Mouse (Mus musculus) frontal cortex, postnatal 36 days (tissue): ENCODE results near the gene Lce1c.

Experiments used
- DNase-seq, 2 experiments: peaks; one replicate each; pipeline ENCODE4 v3.0.0; 2022; ENCODE audit warnings: low spot score in 2 of 2

Gene Lce1c

DNA sequence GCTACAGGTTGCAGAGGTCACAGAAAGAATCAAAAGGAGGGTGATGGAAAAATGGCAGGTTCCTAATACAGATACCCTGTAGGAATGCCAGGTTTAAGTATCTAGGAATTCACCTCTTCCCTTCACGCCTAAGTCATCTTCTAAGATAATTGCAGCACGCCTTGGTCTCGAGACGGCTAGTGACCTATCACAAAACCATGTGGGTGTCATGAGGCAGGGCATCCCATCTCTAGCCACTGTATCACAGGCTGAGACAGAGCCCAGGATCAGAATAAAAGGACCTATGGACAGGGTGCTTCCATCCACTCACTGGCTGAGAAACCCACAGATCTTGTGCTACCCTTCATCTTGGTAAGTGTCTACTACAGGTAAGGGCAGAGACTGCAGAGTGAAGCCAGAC lies at the start of gene Lce1c:
TSS of gene Lce1c (plus strand) at position 301 of the 400 bp plus-strand sequence.
- DNase-seq = no peak

- no peak for DNase-seq
These were observed 41.0 kb upstream of the Lce1c start for GRCm38 (mm10) chr3:92637745-92638652.

- DNase-seq = no peak
These were observed 40.4 kb upstream of the Lce1c start for GRCm38 (mm10) chr3:92638653-92638991.

GRCm38 (mm10) chr3:92639854-92640253 lies 39.2 kb upstream of the Lce1c start:
- no peak for DNase-seq

DNA sequence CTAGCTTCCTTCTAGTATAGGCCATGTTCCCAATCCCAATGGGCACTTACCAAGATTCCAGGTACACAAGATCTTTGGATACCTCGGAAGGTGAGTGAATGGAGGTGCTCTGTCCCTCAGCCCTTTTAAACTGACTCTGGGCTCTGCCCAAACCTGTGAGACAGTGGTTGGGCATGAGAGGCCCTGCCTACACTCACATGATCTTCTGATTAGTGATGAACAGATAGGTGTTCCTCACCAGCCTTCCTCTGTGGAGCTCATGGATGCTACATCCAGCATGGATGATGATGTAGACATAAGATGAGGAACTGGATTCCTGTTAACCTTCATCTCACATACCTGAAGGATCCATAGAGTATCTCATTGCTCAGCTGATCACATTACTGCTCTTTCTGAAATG lies 30.8 kb upstream of the Lce1c start, which contains the start of gene Lce1a1:
TSS of gene Lce1a1 (minus strand) at position 101 of the 400 bp plus-strand sequence.
- DNase-seq = no peak

- no peak for DNase-seq
These were observed 22.2 kb upstream of the Lce1c start, which contains the start of gene Lce1b for GRCm38 (mm10) chr3:92656826-92657225. TSS of gene Lce1b (minus strand) at chr3:92656926.

DNA sequence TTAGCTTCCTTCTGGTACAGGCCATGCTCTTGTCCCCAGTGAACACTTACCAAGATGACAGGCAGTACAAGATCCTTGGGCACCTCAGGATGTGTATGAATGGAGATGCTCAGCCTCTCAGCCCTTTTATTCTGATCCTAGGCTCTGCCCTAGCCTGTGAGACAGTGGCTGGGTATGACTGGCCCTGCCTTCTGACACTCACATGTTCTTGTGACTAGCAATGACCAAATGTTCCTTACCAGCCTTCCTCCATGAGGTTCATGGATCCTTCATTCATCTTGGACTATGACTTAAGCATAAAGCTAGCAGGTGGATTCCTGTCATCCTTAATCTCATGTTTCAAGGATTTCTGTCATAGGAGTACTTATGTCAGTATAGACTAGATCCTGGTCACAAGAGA lies 8.8 kb upstream of the Lce1c start, which contains the start of gene Lce1a2:
TSS of gene Lce1a2 (minus strand) at position 101 of the 400 bp plus-strand sequence.
- no peak for DNase-seq

DNA sequence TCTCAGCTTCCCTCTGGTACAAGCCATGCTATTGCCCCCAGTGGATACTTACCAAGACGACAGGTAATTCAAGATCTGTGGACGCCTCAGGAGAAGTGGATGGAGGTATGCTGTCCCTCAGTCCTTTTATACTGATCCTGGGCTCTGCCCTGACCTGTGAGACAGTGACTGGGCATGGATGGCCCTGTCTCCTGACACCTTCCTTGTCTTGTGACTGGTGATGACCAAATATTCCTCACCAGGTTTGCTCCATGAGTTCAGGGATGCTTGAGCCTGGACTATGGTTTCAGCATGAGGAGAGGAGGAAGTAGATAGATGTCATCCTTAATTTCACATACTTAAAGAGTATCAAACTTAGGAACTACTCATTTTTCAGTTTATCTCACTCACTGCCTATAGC lies 8.1 kb downstream of the Lce1c start, which contains the start of gene Lce1d:
TSS of gene Lce1d (minus strand) at position 101 of the 400 bp plus-strand sequence.
- no peak for DNase-seq

DNA sequence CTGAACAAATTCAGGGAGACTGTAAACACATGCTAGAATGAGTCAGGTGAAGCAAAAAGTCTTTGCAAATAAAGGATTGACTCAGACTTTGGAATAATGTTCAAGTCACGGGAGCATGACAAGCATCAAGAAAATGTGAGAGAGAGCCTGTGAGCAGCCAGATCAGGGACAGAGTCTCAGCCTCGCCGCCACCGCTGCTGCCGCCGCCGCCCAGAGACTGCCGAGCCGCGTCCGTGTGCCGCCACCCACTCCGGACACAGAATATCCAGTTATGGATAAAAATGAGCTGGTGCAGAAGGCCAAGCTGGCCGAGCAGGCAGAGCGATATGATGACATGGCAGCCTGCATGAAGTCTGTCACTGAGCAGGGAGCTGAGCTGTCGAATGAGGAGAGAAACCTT lies 10.1 kb downstream of the Lce1c start:
- peak in 1 of 2 experiments; percentile 4 for DNase-seq

DNA sequence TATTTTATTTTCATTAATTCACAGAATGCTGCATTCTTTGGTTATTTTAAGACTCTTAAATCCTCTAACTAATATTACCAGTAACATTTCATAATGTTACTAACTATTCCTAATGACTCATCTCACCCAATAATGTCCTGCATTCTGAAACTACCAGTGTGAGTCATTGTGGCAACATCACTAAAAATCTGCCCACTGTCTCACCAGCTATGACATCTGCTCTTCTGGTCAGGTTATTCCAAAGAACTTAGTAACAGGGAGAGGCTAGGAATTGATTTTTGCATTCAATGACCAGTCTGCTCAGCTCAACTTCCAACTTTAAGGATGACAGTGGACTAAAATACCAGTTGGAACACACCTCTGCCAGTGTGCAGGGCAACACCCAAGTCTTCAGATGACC lies 12.6 kb downstream of the Lce1c start:
- DNase-seq = no peak

- no peak for DNase-seq
These were observed 15.6 kb downstream of the Lce1c start for GRCm38 (mm10) chr3:92694613-92695012.

DNA sequence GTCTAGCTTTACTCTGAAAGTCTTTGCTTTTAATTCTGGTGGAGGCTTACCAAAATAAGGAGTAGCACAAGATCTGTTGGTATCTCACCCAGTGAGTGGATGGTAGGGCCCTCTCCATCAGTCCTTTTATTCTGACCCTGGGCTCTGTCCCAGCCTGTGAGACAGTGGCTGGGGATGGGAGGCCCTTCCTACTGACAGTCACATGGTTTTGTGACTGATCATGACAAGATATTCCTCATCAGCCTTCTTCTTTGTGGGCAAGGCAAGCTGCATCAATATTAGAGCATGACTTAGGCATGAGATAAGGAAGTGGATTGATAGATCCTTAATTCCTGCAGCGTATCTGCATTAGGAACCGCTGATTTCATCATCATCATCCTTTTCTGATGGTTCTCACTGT lies 29.9 kb downstream of the Lce1c start, which contains the start of gene Lce1e:
TSS of gene Lce1e (minus strand) at position 101 of the 400 bp plus-strand sequence.
- DNase-seq = no peak

DNA sequence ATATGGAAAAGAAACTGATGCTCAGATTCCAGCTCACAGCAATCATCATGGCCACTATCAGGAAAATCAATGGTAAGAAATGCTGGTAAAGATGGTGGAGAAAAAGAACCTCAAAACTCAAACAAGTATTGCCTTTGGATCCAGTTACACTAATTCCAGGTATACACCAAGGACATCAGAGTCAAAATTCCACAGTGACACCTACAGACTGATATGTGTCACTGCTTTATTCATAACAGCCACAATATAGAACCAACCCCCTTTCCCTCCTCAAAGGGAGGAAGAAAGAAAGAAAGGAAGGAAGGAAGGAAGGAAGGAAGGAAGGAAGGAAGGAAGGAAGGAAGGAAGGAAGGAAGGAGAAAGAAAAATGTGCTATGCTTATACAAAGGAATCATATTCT lies 36.1 kb downstream of the Lce1c start:
- DNase-seq = no peak

- no peak for DNase-seq
These were observed 41.2 kb downstream of the Lce1c start, which contains the start of gene Lce1f for GRCm38 (mm10) chr3:92720250-92720649. TSS of gene Lce1f (minus strand) at chr3:92720350.

DNA sequence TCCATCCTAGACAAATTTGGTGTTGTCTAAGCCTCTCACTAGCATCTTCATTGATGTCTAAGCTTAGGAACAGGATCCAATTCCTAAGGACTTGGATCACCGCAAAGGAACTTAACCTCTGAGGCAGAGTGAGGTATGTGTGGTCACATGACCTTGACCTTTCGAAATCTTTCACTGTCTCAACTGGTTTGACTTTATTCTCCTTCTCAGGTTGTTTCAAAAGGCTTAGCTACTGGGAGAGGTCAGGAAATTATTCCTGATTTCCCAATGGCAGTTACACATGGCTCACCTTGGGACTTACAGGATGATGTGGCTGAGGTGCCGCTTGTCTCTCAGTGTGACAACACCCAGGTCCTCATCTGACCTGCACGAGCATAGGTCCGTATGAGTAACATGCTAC lies 43.6 kb downstream of the Lce1c start:
- no peak for DNase-seq
